Mouse (Mus musculus): ENCODE results near the gene Acrbp. TPM values are rescaled to one million over a fixed set of nuclear protein-coding genes. Genes with fewer than 3 reads are reported as not detected.

Gene Acrbp
- total RNA-seq (2023): 10 to 100 TPM; 16.2 to 16.5 TPM

GRCm38 (mm10) chr6:125049678-125050077 is at the start of gene Acrbp:
Acrbp (plus strand) TSS chr6:125049689.

DNA sequence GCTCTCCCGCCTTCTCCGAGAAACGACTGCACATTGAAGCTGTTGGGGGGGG is 40.5 kb upstream of the Acrbp start, which contains the start of gene Zfp384:
Gene Zfp384, plus strand, starts transcription at position 17 of the 52 bp plus-strand sequence.

GRCm38 (mm10) chr6:125039533-125040153 is 9.8 kb upstream of the Acrbp start, which contains the start of gene Ing4:
Ing4 (plus strand) TSS chr6:125039760.

GRCm38 (mm10) chr6:125067571-125067995 is 18.1 kb downstream of the Acrbp start, which contains the start of gene Lpar5:
Lpar5 (plus strand) TSS chr6:125067920.

DNA sequence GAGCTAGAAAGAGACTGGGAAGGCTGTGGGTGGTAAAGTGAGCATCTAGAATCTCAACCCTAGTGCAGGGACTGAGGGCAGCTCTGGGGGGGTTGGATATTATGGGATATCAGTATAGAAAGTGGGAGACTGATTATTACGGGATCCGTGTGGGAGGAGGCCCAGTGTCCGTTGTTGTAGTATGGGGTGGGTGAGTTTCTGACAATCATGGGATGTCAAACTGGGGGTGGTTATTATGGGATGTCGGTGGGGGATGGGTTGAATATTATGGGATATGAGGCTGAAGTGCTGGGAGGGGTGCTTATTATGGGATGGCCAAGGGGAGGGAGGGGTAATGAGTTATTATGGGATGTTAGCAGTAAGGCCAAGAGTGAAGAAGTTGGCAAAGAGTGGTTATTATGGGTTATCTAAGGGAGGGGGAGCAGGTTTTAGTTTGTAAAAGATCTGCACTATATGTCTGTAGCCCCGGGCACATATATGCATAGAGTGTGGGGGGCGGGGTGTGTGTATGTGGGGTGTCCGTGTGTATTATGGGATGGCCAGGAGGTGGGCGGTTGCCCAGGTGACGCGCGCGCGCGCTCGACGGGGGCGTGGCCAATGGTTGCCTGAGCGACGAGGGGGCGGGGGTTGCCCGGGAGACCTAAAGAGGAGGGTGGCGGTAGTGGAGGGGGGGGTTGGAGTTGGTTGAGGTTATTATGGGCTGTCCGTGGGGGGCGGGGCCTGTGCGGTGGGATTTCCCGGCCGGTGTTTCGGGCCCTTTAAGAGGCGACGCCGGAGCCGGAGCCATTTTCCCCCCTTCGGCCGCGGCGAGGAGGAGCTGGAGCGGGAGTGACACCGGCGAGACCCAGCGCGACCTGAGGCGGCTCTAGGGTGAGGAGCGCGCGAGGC is 46.1 kb downstream of the Acrbp start, which contains the start of gene Chd4:
Gene Chd4, plus strand, starts transcription at position 591 of the 888 bp plus-strand sequence.

Other genes starting within 250 kb of the Acrbp start
- gene Spsb2, start 241.0 kb upstream of the Acrbp start, total RNA-seq (2023): 10 to 100 TPM; 20.4 to 20.7 TPM
- 100 to 1,000 TPM; 110 to 111 TPM for gene Tpi1, start 235.4 kb upstream of the Acrbp start, total RNA-seq (2023)
- 10 to 100 TPM; 58.5 to 64.1 TPM for gene Usp5, start 220.2 kb upstream of the Acrbp start, total RNA-seq (2023)
- 1 to 10 TPM; 1.2 to 3.8 TPM for gene Cdca3, start 220.1 kb upstream of the Acrbp start, total RNA-seq (2023)
- gene Gnb3, start 209.4 kb upstream of the Acrbp start, total RNA-seq (2023): not detected
- 1 to 10 TPM; 2.0 to 4.1 TPM for gene P3h3, start 191.9 kb upstream of the Acrbp start, total RNA-seq (2023)
- gene Gpr162, start 185.7 kb upstream of the Acrbp start, total RNA-seq (2023): 1 to 10 TPM; 1.8 to 2.3 TPM
- 10 to 100 TPM; 15.6 to 17.2 TPM for gene Cd4, start 161.5 kb upstream of the Acrbp start, total RNA-seq (2023)
- 1 to 10 TPM; 5.9 to 8.7 TPM for gene Lag3, start 138.0 kb upstream of the Acrbp start, total RNA-seq (2023)
- 100 to 1,000 TPM; 216 to 239 TPM for gene Ptms, start 129.6 kb upstream of the Acrbp start, total RNA-seq (2023)
- gene Mlf2, start 118.3 kb upstream of the Acrbp start, total RNA-seq (2023): 100 to 1,000 TPM; 124 to 137 TPM
- gene Cops7a, start 84.2 kb upstream of the Acrbp start, total RNA-seq (2023): 10 to 100 TPM; 37.3 to 38.4 TPM
- 1 to 10 TPM; 3.0 to 6.9 TPM for gene Pianp, start 53.0 kb upstream of the Acrbp start, total RNA-seq (2023)
- gene Zfp384, start 40.5 kb upstream of the Acrbp start, total RNA-seq (2023): 100 to 1,000 TPM in 1 of 2 experiments, 10 to 100 TPM in 1; 89.1 to 103 TPM
- 10 to 100 TPM; 76.1 to 83.5 TPM for gene Ing4, start 9.9 kb upstream of the Acrbp start, total RNA-seq (2023)
- gene Lpar5, start 18.2 kb downstream of the Acrbp start, total RNA-seq (2023): 10 to 100 TPM; 36.4 to 37.8 TPM
- gene Chd4, start 46.3 kb downstream of the Acrbp start, total RNA-seq (2023): 100 to 1,000 TPM; 186 to 187 TPM
- 10 to 100 TPM; 21.7 to 22.9 TPM for gene Nop2, start 82.2 kb downstream of the Acrbp start, total RNA-seq (2023)
- 10 to 100 TPM; 66.4 to 71.6 TPM for gene Iffo1, start 95.6 kb downstream of the Acrbp start, total RNA-seq (2023)
- gene Gapdh, start 116.8 kb downstream of the Acrbp start, total RNA-seq (2023): 100 to 1,000 TPM; 641 to 753 TPM
- gene Ncapd2, start 142.0 kb downstream of the Acrbp start, total RNA-seq (2023): 10 to 100 TPM; 10.5 to 18.9 TPM
- 10 to 100 TPM; 20.2 to 28.0 TPM for gene Mrpl51, start 142.1 kb downstream of the Acrbp start, total RNA-seq (2023)
- gene Vamp1, start 165.9 kb downstream of the Acrbp start, total RNA-seq (2023): 10 to 100 TPM; 30.3 to 32.7 TPM
- gene Tapbpl, start 182.2 kb downstream of the Acrbp start, total RNA-seq (2023): 10 to 100 TPM; 26.1 to 28.0 TPM
- under 1 TPM; 0.67 to 0.92 TPM for gene Cd27, start 187.3 kb downstream of the Acrbp start, total RNA-seq (2023)
- not detected for gene Tuba3a, start 236.4 kb downstream of the Acrbp start, total RNA-seq (2023)

Data from monocyte, adult 59 days (primary cell).